Mouse (Mus musculus): ENCODE measurements around the gene Lemd1. TPM values are rescaled to one million over a fixed set of nuclear protein-coding genes. Genes with fewer than 3 reads are reported as not detected.
"Not testable (repeated sequence)": the region's sequence is repeated elsewhere in the genome, so short reads cannot be mapped to it uniquely, and the experiment has no call there.

The Lemd1 gene
- polyA plus RNA-seq, 1 experiment from 2014 or later, result 1.2 TPM

GRCm38 (mm10) chr1:132153086-132153690, 38.0 kb upstream of the Lemd1 start:
- Histone ChIP-seq H3K4me2 (no peak overlapping the region), H3K4me3 (replicated peaks) (no peak overlapping the region), H3K36me3 (no peaks in the 10 kb centered on the region), H3K4me1 (replicated peaks) (peaks cover 12% of the 10 kb centered on the region), H3K27me3 (peaks cover 18% of the 10 kb centered on the region), H3K9me3 (no peaks in the 10 kb centered on the region), H3K27ac (no peak overlapping the region), H3K9ac (replicated peaks) (no peak overlapping the region)
- ATAC-seq (ENCODE audit: insufficient number of reproducible peaks, insufficient read depth, low FRiP score, low TSS enrichment, low read depth), result no peak
- 34% methylated on average over 15 of the region's 15 CpGs for WGBS

DNA sequence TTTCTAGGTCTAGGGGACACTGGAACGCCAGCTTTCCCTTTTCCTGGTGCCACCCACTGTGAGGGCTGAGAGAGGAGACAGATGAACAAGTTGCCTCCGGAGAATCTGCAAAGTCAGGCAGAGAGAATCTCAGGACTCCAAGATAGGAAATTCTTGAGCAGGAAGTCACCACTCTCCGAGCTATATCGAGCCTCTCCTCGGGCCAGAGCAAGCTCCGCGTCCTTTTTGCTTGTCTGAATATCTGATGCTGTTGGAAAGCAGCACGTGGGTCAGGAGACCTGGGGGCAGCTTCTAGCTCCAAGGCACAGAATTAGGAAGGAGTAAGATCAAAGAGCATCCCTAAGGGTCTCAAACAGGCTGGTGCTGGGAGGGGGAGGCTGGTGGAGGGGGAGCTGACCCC, 37.5 kb upstream of the Lemd1 start:
- Histone ChIP-seq H3K27ac (no peak overlapping the region), H3K4me1 (replicated peaks) (peaks cover 15% of the 10 kb centered on the region), H3K4me2 (no peak overlapping the region), H3K9ac (replicated peaks) (no peak overlapping the region), H3K4me3 (replicated peaks) (no peak overlapping the region), H3K9me3 (no peaks in the 10 kb centered on the region), H3K27me3 (peaks cover 23% of the 10 kb centered on the region), H3K36me3 (no peaks in the 10 kb centered on the region)
- WGBS, result 16% methylated on average over 8 of the region's 8 CpGs
- ATAC-seq (ENCODE audit: insufficient number of reproducible peaks, insufficient read depth, low FRiP score, low TSS enrichment, low read depth), result no peak

DNA sequence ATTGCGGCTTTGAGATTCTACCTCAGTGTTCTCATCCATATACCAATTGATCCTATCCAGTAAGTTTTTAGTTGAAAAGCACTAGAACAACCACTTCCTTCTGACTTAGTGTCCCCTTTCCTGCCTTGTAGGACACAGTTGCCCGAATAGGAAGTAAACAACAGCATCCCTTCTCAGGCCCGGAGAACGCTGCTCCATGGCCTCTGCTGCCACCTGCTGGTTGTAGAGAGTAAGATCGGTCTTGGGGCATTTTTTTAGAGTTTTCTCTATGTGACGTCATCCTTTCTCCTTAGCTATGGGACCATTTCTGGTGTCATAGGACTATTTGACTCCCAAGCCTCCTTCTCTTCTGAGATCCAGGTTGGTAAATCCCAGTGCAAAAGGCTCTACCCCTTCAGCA, 35.5 kb upstream of the Lemd1 start:
- Histone ChIP-seq H3K9me3 (no peaks in the 10 kb centered on the region), H3K27ac (no peak overlapping the region), H3K4me3 (replicated peaks) (no peak overlapping the region), H3K9ac (replicated peaks) (no peak overlapping the region), H3K27me3 (peaks cover 37% of the 10 kb centered on the region), H3K4me1 (replicated peaks) (peaks cover 17% of the 10 kb centered on the region), H3K36me3 (no peaks in the 10 kb centered on the region), H3K4me2 (peak overlapping the region; percentile 22; the same call in 1 of the 2 replicates)
- no peak for ATAC-seq (ENCODE audit: insufficient number of reproducible peaks, insufficient read depth, low FRiP score, low TSS enrichment, low read depth)
- WGBS, result 10% methylated on average over 6 of the region's 6 CpGs

DNA sequence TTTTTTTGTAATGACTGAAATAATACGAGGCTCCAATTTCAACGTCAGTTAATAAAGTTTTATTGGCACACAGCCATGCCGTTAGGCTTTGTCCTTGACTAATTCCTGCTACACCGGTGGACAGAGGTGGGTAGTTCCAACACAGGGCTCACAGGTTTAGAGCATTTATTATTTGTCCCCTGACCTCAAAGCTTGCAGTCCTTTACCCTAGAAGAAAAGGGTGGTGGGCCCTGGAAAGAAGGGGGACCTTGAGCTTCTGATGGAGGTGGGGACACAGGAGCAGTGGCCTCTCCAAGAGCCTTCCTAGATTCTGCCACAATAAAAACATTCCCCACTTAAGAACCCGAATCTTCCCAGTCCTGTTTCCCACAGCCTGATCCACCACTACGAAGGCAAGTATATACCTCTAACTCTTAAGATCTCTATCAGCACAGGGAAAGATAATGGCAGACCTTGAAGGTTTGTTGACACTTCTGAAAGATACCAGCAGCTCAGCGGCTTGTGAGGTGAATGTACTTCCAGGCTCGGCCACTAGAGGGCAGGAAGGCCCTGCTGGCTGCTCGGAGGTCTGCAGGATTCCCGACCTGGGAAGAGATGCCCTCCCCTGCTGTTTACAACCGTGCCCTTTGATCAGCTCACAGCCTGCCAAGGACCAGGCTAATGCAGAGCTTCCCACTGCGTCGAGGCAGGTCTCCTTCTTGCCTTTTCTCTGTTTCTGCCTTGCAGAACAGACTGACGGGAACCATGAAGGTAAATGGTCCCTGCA, 34.0 kb upstream of the Lemd1 start:
- Histone ChIP-seq H3K9ac (replicated peaks) (peak overlapping the region; percentile 47; the same call in 1 of the 2 replicates), H3K4me3 (replicated peaks) (0 out of 2 replicates have a peak overlapping the region, but pooled peaks have one; percentile 11), H3K27ac (no peak overlapping the region), H3K36me3 (no peaks in the 10 kb centered on the region), H3K4me1 (replicated peaks) (peaks cover 17% of the 10 kb centered on the region), H3K9me3 (no peaks in the 10 kb centered on the region), H3K4me2 (peak overlapping the region; percentile 43), H3K27me3 (peaks cover 42% of the 10 kb centered on the region)
- 18% methylated on average over 14 of the region's 14 CpGs for WGBS
- ATAC-seq (ENCODE audit: insufficient number of reproducible peaks, insufficient read depth, low FRiP score, low TSS enrichment, low read depth), result peak; percentile 56; the same call in 1 of the 2 replicates

DNA sequence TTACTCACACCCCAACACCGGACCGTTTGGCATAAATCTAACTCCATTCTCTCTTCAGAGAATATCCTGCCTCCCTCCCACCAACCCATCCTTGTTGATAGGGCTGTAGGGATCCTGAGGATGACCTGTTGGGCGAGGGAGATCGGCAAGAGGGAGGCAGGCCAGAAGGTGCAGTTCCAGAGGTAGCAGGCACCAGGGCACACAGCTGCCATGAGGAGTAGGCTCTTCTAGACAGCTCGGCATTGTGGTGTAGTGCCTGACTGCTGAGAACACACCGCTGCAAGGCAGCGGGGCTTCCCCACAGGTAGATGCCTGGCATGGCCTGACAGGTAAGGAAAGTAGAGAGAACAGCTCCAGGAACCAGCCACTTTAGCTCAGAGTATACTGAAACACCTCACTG, 33.4 kb upstream of the Lemd1 start:
- Histone ChIP-seq H3K4me3 (replicated peaks) (no peak overlapping the region), H3K9ac (replicated peaks) (peak overlapping the region; percentile 47; the same call in 1 of the 2 replicates), H3K36me3 (no peaks in the 10 kb centered on the region), H3K27ac (no peak overlapping the region), H3K4me2 (peak overlapping the region; percentile 43), H3K4me1 (replicated peaks) (peaks cover 17% of the 10 kb centered on the region), H3K27me3 (peaks cover 43% of the 10 kb centered on the region), H3K9me3 (no peaks in the 10 kb centered on the region)
- no peak for ATAC-seq (ENCODE audit: insufficient number of reproducible peaks, insufficient read depth, low FRiP score, low TSS enrichment, low read depth)
- WGBS, result 14% methylated on average over 7 of the region's 7 CpGs

- Histone ChIP-seq H3K4me2 (no peak overlapping the region), H3K9ac (replicated peaks) (no peak overlapping the region), H3K4me3 (replicated peaks) (no peak overlapping the region), H3K27me3 (peaks cover 49% of the 10 kb centered on the region), H3K36me3 (no peaks in the 10 kb centered on the region), H3K27ac (no peak overlapping the region), H3K9me3 (no peaks in the 10 kb centered on the region), H3K4me1 (replicated peaks) (peaks cover 13% of the 10 kb centered on the region)
- no peak for ATAC-seq (ENCODE audit: insufficient number of reproducible peaks, insufficient read depth, low FRiP score, low TSS enrichment, low read depth)
- 9% methylated on average over 2 of the region's 2 CpGs for WGBS
Observed at GRCm38 (mm10) chr1:132158741-132159140, 32.5 kb upstream of the Lemd1 start.

DNA sequence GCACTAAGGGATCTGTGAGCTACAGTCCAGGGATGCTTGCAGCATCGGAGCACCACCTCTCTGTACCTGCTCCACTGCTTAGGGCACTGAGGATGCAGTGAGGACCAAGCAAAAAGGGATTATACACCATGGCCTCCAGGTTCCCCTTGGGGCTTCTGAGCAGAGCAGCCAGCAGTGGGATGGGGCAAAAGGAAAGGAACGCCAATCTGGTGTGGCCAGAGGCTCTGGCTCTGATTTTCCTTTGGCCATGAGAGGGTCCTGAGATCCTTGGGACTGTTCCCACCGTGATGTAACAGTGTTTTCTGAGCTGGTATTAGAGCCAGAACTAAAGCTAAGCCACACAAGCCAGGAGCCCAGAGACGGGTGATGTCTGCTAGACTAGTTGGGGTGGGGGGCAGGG, 31.6 kb upstream of the Lemd1 start:
- no peak overlapping the region for H3K4me2 ChIP-seq
- 60% methylated on average over 4 of the region's 4 CpGs for WGBS
- no peak for ATAC-seq (ENCODE audit: insufficient number of reproducible peaks, insufficient read depth, low FRiP score, low TSS enrichment, low read depth)
- no peaks in the 10 kb centered on the region for H3K9me3 ChIP-seq
- H3K4me1 ChIP-seq (replicated peaks), result peaks cover 13% of the 10 kb centered on the region
- H3K9ac ChIP-seq (replicated peaks), result no peak overlapping the region
- H3K27me3 ChIP-seq, result peaks cover 55% of the 10 kb centered on the region
- no peak overlapping the region for H3K27ac ChIP-seq
- H3K4me3 ChIP-seq (replicated peaks), result no peak overlapping the region
- H3K36me3 ChIP-seq, result no peaks in the 10 kb centered on the region

DNA sequence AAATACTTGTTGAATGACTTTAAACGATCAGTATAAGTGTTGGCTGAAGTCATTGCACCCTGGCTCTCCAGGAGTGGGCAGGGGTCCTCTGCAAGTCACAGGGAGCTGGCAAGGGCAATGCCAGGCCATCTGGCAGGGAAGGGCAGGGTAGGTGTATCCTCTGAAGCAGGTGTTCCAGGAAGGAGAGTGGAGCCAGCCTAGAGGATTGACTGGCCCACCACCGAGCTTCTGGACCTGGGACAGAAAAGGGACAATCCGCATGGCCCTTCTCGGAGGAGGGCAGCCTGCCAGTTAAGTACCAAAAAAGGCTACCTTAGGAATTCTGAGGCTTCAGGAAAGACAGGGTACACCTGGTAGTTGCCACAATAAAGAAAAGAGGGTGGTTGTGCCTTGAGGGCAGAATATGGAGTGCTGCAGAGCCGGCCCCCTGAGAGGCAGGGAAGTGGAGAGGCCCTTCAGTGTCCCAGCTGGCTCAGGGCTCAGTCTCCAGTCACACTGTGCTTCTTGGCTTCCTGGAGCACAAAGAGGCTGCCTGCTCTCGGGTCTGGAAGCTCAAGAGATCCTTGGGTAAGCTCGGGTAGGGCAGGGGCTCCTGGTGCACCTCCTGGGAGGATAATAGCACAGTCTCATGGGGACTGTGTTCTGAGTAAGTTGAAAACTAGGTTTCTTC, 29.9 kb upstream of the Lemd1 start:
- Histone ChIP-seq H3K36me3 (no peaks in the 10 kb centered on the region), H3K9me3 (no peaks in the 10 kb centered on the region), H3K4me3 (replicated peaks) (no peak overlapping the region), H3K4me2 (no peak overlapping the region), H3K4me1 (replicated peaks) (peaks cover 13% of the 10 kb centered on the region), H3K27ac (no peak overlapping the region), H3K27me3 (peaks cover 61% of the 10 kb centered on the region), H3K9ac (replicated peaks) (no peak overlapping the region)
- WGBS, result 58% methylated on average over 7 of the region's 7 CpGs
- ATAC-seq (ENCODE audit: insufficient number of reproducible peaks, insufficient read depth, low FRiP score, low TSS enrichment, low read depth), result no peak

DNA sequence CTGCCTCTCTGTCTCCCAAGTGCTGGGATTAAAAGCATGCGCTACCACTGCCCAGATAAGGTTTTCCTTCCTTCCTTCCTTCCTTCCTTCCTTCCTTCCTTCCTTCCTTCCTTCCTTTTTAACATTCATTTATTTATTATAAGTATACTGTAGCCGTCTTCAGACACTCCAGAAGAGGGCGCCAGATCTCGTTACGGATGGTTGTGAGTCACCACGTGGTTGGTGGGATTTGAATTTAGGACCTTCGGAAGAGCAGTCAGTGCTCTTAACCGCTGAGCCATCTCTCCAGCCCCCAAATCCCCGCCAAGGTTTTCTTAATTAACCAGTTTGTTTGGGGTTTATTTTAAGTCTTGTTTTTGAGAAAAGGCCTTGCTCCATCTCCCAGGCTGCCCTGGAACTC, 28.6 kb upstream of the Lemd1 start:
- 55% methylated on average over 9 of the region's 9 CpGs for whole genome bisulfite sequencing
- not testable (repeated sequence) for H3K4me2 ChIP-seq; H3K9ac ChIP-seq (replicated peaks); H3K4me3 ChIP-seq (replicated peaks); H3K36me3 ChIP-seq; H3K9me3 ChIP-seq; H3K27ac ChIP-seq; ATAC-seq (ENCODE audit: insufficient number of reproducible peaks, insufficient read depth, low FRiP score, low TSS enrichment, low read depth)
- peaks cover 12% of the 10 kb centered on the region for H3K4me1 ChIP-seq (replicated peaks)
- peaks cover 63% of the 10 kb centered on the region for H3K27me3 ChIP-seq

DNA sequence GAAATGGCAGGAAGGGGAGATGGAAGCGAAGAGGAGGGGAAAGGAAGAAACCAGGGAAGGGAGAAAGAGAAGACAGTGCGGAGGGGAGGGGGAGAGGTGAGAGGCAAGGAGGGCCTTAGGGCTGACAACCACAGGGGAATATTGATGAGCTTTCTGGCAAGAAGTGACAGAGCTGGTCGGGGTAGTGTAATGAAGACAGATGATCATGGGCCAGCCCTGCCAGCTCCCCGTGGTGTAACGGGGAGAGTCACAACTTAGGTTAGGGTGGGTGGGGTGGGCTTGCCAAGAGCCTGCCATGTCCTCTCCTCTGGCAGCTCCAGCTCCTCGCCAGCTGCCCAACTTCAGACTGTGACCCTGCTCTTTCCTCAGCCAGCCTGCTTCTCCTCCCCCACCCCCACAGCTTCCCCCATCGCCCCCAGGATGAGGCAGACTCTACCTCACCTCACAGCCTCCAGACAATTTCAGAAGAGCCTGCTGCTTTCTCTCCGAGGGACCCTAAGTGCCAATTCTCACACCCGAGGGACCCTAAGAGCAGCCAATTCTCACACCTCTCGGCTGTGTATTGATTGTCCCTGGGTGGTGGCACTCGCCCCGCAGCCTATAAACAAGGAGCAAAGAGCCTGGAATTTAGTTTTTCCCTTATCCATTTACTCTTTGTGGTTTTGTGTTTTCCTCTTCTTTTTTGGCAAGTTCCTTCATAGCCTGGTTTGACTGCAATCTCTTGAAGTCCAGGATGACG, 26.3 kb upstream of the Lemd1 start:
- no peaks in the 10 kb centered on the region for H3K9me3 ChIP-seq
- H3K4me1 ChIP-seq (replicated peaks), result peaks cover 11% of the 10 kb centered on the region
- H3K9ac ChIP-seq (replicated peaks), result no peak overlapping the region
- peaks cover 52% of the 10 kb centered on the region for H3K27me3 ChIP-seq
- H3K27ac ChIP-seq, result no peak overlapping the region
- 9% methylated on average over 13 of the region's 13 CpGs for WGBS
- H3K4me3 ChIP-seq (replicated peaks), result no peak overlapping the region
- ATAC-seq (ENCODE audit: insufficient number of reproducible peaks, insufficient read depth, low FRiP score, low TSS enrichment, low read depth), result no peak
- H3K36me3 ChIP-seq, result no peaks in the 10 kb centered on the region
- H3K4me2 ChIP-seq, result no peak overlapping the region

DNA sequence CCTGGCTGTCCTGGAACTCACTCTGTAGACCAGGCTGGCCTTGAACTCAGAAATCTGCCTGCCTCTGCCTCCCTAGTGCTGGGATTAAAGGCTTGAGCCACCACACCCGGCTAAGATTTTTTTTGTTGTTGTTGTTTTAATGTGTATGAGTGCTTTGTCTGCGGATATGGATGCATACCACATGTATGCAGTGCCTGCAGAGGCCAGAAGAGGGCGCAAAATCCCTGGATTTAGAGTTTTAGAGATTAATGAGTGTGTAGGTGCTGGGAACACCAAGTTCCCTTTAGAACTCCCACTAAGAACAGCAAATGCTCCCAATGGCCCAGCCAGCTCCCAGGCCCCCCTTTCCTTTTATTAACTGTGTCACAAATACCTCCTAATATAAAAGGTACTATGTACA, 25.4 kb upstream of the Lemd1 start:
- Histone ChIP-seq H3K36me3 (no peaks in the 10 kb centered on the region), H3K4me2 (no peak overlapping the region), H3K9ac (replicated peaks) (no peak overlapping the region), H3K4me1 (replicated peaks) (peaks cover 16% of the 10 kb centered on the region), H3K27me3 (peaks cover 48% of the 10 kb centered on the region), H3K9me3 (no peaks in the 10 kb centered on the region), H3K4me3 (replicated peaks) (no peak overlapping the region), H3K27ac (no peak overlapping the region)
- no peak for ATAC-seq (ENCODE audit: insufficient number of reproducible peaks, insufficient read depth, low FRiP score, low TSS enrichment, low read depth)
- WGBS, result 64% methylated on average over 3 of the region's 3 CpGs

All from limb, embryonic 12.5 days (tissue).